Mouse (Mus musculus): ENCODE data around the gene Rln3. TPM values are rescaled to one million over a fixed set of nuclear protein-coding genes. Genes with fewer than 3 reads are reported as not detected.
A peak's percentile ranks its signal among the peaks of the same experiment; 100 is the strongest.

The Rln3 gene
- polyA plus RNA-seq, 1 experiment from 2014 or later, result not detected

GRCm38 (mm10) chr8:84038015-84038414, 6.8 kb downstream of the Rln3 start:
- H3K36me3 ChIP-seq (ENCODE audit: control insufficient read depth, insufficient read depth), result no peaks in the 10 kb centered on the region
- H3K27ac ChIP-seq (ENCODE audit: low read depth, low read length), result no peak overlapping the region
- H3K9ac ChIP-seq (ENCODE audit: low read depth, low read length), result no peak overlapping the region
- H3K27me3 ChIP-seq (replicated peaks; ENCODE audit: control insufficient read depth, insufficient read depth, low read length), result peaks cover 6% of the 10 kb centered on the region; the same call in 1 of the 2 replicates
- TF ChIP-seq CTCF (IDR thresholded peaks at IDR 0.05; ENCODE audit: low read depth), result no peak
- H3K4me1 ChIP-seq (replicated peaks; ENCODE audit: control insufficient read depth, insufficient read depth, low read length), result no peaks in the 10 kb centered on the region
- ATAC-seq, result no peak
- H3K4me2 ChIP-seq (replicated peaks; ENCODE audit: low read depth), result no peak overlapping the region
- 69% methylated on average over 5 of the region's 5 CpGs for WGBS
- H3K9me3 ChIP-seq (ENCODE audit: control insufficient read depth), result no peaks in the 10 kb centered on the region
- no peak overlapping the region for H3K4me3 ChIP-seq (ENCODE audit: low read depth, low read length)

GRCm38 (mm10) chr8:84032777-84033176, 12.0 kb downstream of the Rln3 start:
- Histone ChIP-seq H3K4me2 (replicated peaks; ENCODE audit: low read depth) (no peak overlapping the region), H3K4me3 (ENCODE audit: low read depth, low read length) (no peak overlapping the region), H3K36me3 (ENCODE audit: control insufficient read depth, insufficient read depth) (no peaks in the 10 kb centered on the region), H3K4me1 (replicated peaks; ENCODE audit: control insufficient read depth, insufficient read depth, low read length) (no peaks in the 10 kb centered on the region), H3K27me3 (replicated peaks; ENCODE audit: control insufficient read depth, insufficient read depth, low read length) (no peaks in the 10 kb centered on the region), H3K9me3 (ENCODE audit: control insufficient read depth) (no peaks in the 10 kb centered on the region), H3K27ac (ENCODE audit: low read depth, low read length) (no peak overlapping the region), H3K9ac (ENCODE audit: low read depth, low read length) (no peak overlapping the region)
- no peak for ATAC-seq
- no peak for TF ChIP-seq CTCF (IDR thresholded peaks at IDR 0.05; ENCODE audit: low read depth)
- WGBS, result 67% methylated on average over 4 of the region's 4 CpGs

- H3K36me3 ChIP-seq (ENCODE audit: control insufficient read depth, insufficient read depth), result no peaks in the 10 kb centered on the region
- 84% methylated on average over 5 of the region's 5 CpGs for WGBS
- no peak for TF ChIP-seq CTCF (IDR thresholded peaks at IDR 0.05; ENCODE audit: low read depth)
- no peak overlapping the region for H3K4me2 ChIP-seq (replicated peaks; ENCODE audit: low read depth)
- no peak for ATAC-seq
- H3K9ac ChIP-seq (ENCODE audit: low read depth, low read length), result no peak overlapping the region
- no peaks in the 10 kb centered on the region for H3K9me3 ChIP-seq (ENCODE audit: control insufficient read depth)
- H3K4me1 ChIP-seq (replicated peaks; ENCODE audit: control insufficient read depth, insufficient read depth, low read length), result no peaks in the 10 kb centered on the region
- no peak overlapping the region for H3K27ac ChIP-seq (ENCODE audit: low read depth, low read length)
- peaks cover 7% of the 10 kb centered on the region; the same call in 1 of the 2 replicates for H3K27me3 ChIP-seq (replicated peaks; ENCODE audit: control insufficient read depth, insufficient read depth, low read length)
- H3K4me3 ChIP-seq (ENCODE audit: low read depth, low read length), result no peak overlapping the region
Observed at GRCm38 (mm10) chr8:84029272-84029671, 15.5 kb downstream of the Rln3 start.

DNA sequence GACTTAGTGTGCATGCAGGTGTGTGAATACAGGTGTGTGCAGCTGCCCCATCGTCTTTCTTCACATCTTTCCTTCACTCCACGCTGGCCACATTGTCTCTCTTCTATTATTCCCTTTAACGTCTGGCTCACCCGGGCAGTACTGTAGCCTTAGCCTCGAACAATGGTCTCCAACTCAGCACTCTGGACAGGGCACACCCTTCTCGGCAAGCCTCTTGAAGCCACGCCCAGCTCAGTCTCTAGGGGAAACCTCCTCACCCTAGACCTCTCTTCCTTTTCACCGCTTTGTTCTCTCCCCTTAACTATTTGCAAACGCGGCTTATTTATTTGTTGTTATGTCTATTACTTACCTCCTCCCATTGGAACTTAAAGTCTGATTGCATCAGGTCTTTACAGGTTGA, 17.4 kb downstream of the Rln3 start:
- Histone ChIP-seq H3K36me3 (ENCODE audit: control insufficient read depth, insufficient read depth) (no peaks in the 10 kb centered on the region), H3K4me3 (ENCODE audit: low read depth, low read length) (no peak overlapping the region), H3K9ac (ENCODE audit: low read depth, low read length) (no peak overlapping the region), H3K27ac (ENCODE audit: low read depth, low read length) (no peak overlapping the region), H3K27me3 (replicated peaks; ENCODE audit: control insufficient read depth, insufficient read depth, low read length) (peaks cover 7% of the 10 kb centered on the region; the same call in 1 of the 2 replicates), H3K9me3 (ENCODE audit: control insufficient read depth) (no peaks in the 10 kb centered on the region), H3K4me1 (replicated peaks; ENCODE audit: control insufficient read depth, insufficient read depth, low read length) (peaks cover 12% of the 10 kb centered on the region; the same call in 1 of the 2 replicates), H3K4me2 (replicated peaks; ENCODE audit: low read depth) (no peak overlapping the region)
- 21% methylated on average over 10 of the region's 10 CpGs for WGBS
- no peak for ATAC-seq
- TF ChIP-seq CTCF (IDR thresholded peaks at IDR 0.05; ENCODE audit: low read depth), result no peak

GRCm38 (mm10) chr8:84025863-84026262, 18.9 kb downstream of the Rln3 start:
- H3K4me1 ChIP-seq (replicated peaks; ENCODE audit: control insufficient read depth, insufficient read depth, low read length), result peaks cover 15% of the 10 kb centered on the region; the same call in 1 of the 2 replicates
- WGBS, result 5% methylated on average over 41 of the region's 41 CpGs
- H3K4me3 ChIP-seq (ENCODE audit: low read depth, low read length), result peak overlapping the region; percentile 29
- no peak for ATAC-seq
- no peaks in the 10 kb centered on the region for H3K9me3 ChIP-seq (ENCODE audit: control insufficient read depth)
- H3K27me3 ChIP-seq (replicated peaks; ENCODE audit: control insufficient read depth, insufficient read depth, low read length), result peaks cover 7% of the 10 kb centered on the region; the same call in 1 of the 2 replicates
- H3K36me3 ChIP-seq (ENCODE audit: control insufficient read depth, insufficient read depth), result no peaks in the 10 kb centered on the region
- no peak for TF ChIP-seq CTCF (IDR thresholded peaks at IDR 0.05; ENCODE audit: low read depth)
- H3K4me2 ChIP-seq (replicated peaks; ENCODE audit: low read depth), result peak overlapping the region; percentile 68
- H3K27ac ChIP-seq (ENCODE audit: low read depth, low read length), result no peak overlapping the region
- H3K9ac ChIP-seq (ENCODE audit: low read depth, low read length), result no peak overlapping the region

DNA sequence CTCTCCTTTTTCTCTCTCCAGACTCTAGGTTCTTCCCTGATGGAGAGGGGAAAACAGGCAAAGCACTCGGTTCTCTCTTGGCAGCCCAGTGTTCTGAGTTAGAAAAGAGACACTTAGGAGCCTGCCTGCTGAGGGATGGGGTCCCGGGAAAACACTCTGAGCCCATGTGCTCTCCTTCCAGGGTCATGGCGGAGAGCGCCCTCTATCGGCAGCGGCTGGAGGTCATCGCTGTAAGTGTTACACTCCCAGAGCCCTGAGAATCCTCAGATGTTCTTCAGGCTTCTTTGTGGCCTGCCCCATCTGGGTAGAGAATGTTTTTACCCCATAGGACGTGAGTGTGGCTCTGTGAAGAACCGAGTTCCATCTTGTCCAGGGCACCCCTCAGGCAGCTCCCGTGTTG, 20.6 kb downstream of the Rln3 start:
- Histone ChIP-seq H3K9me3 (ENCODE audit: control insufficient read depth) (no peaks in the 10 kb centered on the region), H3K27me3 (replicated peaks; ENCODE audit: control insufficient read depth, insufficient read depth, low read length) (peaks cover 7% of the 10 kb centered on the region; the same call in 1 of the 2 replicates), H3K27ac (ENCODE audit: low read depth, low read length) (no peak overlapping the region), H3K4me2 (replicated peaks; ENCODE audit: low read depth) (no peak overlapping the region), H3K4me3 (ENCODE audit: low read depth, low read length) (no peak overlapping the region), H3K4me1 (replicated peaks; ENCODE audit: control insufficient read depth, insufficient read depth, low read length) (peaks cover 15% of the 10 kb centered on the region; the same call in 1 of the 2 replicates), H3K36me3 (ENCODE audit: control insufficient read depth, insufficient read depth) (no peaks in the 10 kb centered on the region), H3K9ac (ENCODE audit: low read depth, low read length) (no peak overlapping the region)
- TF ChIP-seq CTCF (IDR thresholded peaks at IDR 0.05; ENCODE audit: low read depth), result peak; percentile 81
- no peak for ATAC-seq
- WGBS, result 19% methylated on average over 10 of the region's 10 CpGs

GRCm38 (mm10) chr8:84023631-84024030, 21.2 kb downstream of the Rln3 start:
- Histone ChIP-seq H3K9me3 (ENCODE audit: control insufficient read depth) (no peaks in the 10 kb centered on the region), H3K4me2 (replicated peaks; ENCODE audit: low read depth) (no peak overlapping the region), H3K36me3 (ENCODE audit: control insufficient read depth, insufficient read depth) (no peaks in the 10 kb centered on the region), H3K4me3 (ENCODE audit: low read depth, low read length) (no peak overlapping the region), H3K4me1 (replicated peaks; ENCODE audit: control insufficient read depth, insufficient read depth, low read length) (peaks cover 15% of the 10 kb centered on the region; the same call in 1 of the 2 replicates), H3K27me3 (replicated peaks; ENCODE audit: control insufficient read depth, insufficient read depth, low read length) (peaks cover 7% of the 10 kb centered on the region; the same call in 1 of the 2 replicates), H3K27ac (ENCODE audit: low read depth, low read length) (no peak overlapping the region), H3K9ac (ENCODE audit: low read depth, low read length) (no peak overlapping the region)
- TF ChIP-seq CTCF (IDR thresholded peaks at IDR 0.05; ENCODE audit: low read depth), result no peak
- no peak for ATAC-seq
- 25% methylated on average over 1 of the region's 1 CpGs for WGBS

Data from intestine, postnatal 0 days (tissue).